Mouse (Mus musculus): Measurements from ENCODE around the gene Zfp617. TPM values are rescaled to one million over a fixed set of nuclear protein-coding genes. Genes with fewer than 3 reads are reported as not detected.
"Not testable (repeated sequence)": the region's sequence is repeated elsewhere in the genome, so short reads cannot be mapped to it uniquely, and the experiment has no call there.

The Zfp617 gene
- 10 to 100 TPM; 27.9 to 28.2 TPM for total RNA-seq (2021)
- long read RNA-seq, partial matches to known transcripts: 1 of 13 reads
- long read RNA-seq, other reads (novel, unspliced or antisense): 7 of 13 reads

GRCm38 (mm10) chr8:71908309-71909261, at the start of gene Zfp617, which contains the start of gene Zfp882:
Gene Zfp617, plus strand, starts transcription at chr8:71908635.
Gene Zfp882, plus strand, starts transcription at chr8:71908608.
- DNase-seq (ENCODE audit: low spot score in 2 of 2): peak; percentile 85 to 90

DNA sequence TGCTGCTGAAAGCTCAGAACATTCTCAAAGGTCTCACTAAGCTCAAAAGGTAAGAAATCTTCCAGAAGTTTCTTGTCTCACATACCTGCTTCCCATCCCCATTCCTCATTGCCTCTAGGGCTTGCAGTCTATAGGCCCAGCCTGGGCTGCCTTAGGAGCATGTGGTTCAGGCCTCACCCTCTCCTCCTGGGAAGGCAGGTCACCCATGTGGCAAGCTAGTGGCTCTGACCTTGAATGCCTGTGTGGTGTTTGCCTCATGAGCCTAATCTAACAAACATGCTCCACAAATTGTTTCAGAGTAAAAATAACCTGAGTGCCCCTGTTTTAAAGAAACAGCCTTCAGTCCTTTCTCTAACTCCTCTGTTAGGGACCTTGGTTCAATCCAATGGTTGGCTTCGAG, 46.9 kb upstream of the Zfp617 start:
- not testable (repeated sequence) for DNase-seq (ENCODE audit: low spot score in 2 of 2)

- not testable (repeated sequence) for DNase-seq (ENCODE audit: low spot score in 2 of 2)
Measured at GRCm38 (mm10) chr8:71862038-71862437, 46.4 kb upstream of the Zfp617 start.

DNA sequence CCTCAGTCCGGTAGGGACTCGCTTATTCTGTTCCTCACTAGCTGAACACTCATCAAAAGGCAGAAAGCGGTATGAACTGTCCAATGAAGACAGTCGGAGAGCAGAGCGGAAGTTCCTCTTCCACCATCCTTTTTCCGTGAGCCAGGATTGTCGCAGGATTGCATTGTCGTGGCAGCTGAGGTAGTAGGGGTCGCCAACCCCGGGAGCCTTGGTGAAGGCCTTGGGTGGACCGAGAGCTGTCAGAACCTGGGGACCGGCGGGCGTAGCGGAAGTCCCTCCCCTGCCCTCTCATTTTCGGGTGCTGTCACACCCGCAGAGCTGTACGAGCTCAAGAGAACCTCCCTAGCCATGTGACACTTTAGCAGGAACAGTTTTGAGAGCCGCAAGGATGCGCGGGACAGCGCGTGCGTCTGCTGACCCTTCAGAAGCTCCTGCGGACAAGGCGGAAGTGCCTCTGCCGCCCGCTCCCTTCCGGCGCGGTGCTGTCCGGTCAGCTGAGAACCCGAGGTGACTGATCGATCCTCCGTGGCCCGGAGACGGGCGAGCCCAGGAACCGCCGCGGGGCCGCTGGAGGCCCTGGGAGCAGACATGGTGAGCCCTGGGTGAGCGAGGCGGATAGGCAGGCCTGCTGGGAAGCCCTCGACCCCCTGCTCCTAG, 26.7 kb upstream of the Zfp617 start, which contains the start of gene Zfp709:
Zfp709 (plus strand) TSS at position 402 of the 657 bp plus-strand sequence.
- peak; percentile 58 to 71 for DNase-seq (ENCODE audit: low spot score in 2 of 2)

DNA sequence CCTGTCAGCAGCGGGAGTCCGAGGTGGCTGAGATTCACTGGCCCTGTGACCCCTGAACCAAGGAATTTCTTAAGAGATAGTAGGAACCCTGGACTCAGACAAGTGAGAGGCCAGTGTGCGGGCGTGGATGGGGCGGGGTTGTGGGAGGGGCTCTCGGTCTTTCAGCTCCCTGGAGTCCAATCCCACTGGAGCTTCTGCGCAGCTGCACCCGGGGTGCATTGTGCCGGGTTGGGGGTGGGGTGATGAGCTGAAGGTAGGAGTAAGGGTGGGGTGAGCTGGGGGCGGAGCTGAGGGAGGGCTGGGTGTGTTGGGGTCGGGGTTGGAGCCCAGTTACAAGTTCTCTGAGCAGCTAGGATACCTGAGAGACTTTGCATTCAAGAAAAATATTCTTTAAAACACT, 7.8 kb upstream of the Zfp617 start:
- DNase-seq (ENCODE audit: low spot score in 2 of 2): not testable (repeated sequence)

- not testable (repeated sequence) for DNase-seq (ENCODE audit: low spot score in 2 of 2)
Measured at GRCm38 (mm10) chr8:71903084-71903483, 5.4 kb upstream of the Zfp617 start.

DNA sequence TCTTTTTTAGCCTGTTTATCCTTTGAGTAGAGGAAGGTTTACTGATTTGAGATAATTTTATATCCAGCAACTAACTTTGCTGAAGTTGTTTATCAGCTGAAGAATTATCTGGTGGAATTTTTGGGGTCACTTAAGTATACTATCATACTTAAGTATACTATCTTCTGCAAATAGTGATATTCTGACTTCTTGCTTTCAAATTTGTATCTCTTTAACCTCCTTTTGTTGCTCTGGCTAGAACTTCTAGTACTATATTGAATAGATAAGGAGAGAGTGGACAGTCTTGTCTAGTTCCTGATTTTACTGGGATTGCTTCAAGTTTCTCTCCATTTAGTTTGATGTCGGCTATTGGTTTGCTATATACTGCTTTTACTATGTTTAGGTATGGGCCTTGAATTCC, 1.6 kb upstream of the Zfp617 start:
- no peak for DNase-seq (ENCODE audit: low spot score in 2 of 2)

GRCm38 (mm10) chr8:71907798-71908257, 607 bp upstream of the Zfp617 start:
- no peak for DNase-seq (ENCODE audit: low spot score in 2 of 2)

DNA sequence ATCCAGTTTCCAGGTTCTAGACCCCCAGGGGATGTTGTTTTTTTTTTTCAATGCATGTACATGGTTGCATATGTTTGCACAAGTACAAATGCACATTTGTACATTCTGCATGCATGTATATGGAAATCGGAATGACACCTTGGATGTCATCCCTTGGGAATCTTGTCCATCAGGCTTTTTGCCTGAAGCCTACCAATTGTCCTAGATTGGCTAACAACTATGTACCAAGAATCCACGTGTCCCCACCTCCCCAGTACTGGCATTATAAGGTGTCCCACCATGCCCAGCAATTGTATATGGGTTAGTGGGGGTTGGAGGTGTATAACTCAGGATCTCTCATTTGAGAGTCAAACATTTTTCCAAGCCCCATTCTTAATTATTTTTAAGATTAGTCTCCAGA, 3.9 kb downstream of the Zfp617 start:
- no peak for DNase-seq (ENCODE audit: low spot score in 2 of 2)

GRCm38 (mm10) chr8:71922567-71923401, 14.3 kb downstream of the Zfp617 start:
- peak; percentile 90 to 93 for DNase-seq (ENCODE audit: low spot score in 2 of 2)

GRCm38 (mm10) chr8:71925791-71926190, 17.4 kb downstream of the Zfp617 start:
- DNase-seq (ENCODE audit: low spot score in 2 of 2): no peak

GRCm38 (mm10) chr8:71926551-71926950, 18.1 kb downstream of the Zfp617 start:
- no peak for DNase-seq (ENCODE audit: low spot score in 2 of 2)

DNA sequence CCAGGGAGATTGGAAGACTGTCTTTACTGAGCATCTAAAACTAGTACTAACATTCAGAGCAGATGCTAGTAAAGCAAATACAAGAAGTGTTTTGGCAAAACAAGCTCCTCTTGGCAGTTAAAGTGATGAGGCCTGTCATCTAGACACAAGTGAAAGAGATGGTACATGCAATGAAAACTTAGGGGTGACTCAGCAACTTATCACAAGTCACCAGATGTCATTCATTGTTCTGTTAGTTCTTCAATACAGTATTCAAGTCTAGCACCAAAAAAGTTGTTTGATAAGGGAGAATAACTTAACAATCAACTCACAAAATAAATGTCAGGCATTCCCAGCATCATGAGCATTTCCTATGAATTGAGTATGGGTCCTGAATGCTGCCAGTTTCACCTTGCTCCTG, 19.3 kb downstream of the Zfp617 start:
- no peak for DNase-seq (ENCODE audit: low spot score in 2 of 2)

- not testable (repeated sequence) for DNase-seq (ENCODE audit: low spot score in 2 of 2)
Measured at GRCm38 (mm10) chr8:71938037-71938436, 29.6 kb downstream of the Zfp617 start.

- DNase-seq (ENCODE audit: low spot score in 2 of 2): no peak
Measured at GRCm38 (mm10) chr8:71940293-71941208, 32.1 kb downstream of the Zfp617 start.

DNA sequence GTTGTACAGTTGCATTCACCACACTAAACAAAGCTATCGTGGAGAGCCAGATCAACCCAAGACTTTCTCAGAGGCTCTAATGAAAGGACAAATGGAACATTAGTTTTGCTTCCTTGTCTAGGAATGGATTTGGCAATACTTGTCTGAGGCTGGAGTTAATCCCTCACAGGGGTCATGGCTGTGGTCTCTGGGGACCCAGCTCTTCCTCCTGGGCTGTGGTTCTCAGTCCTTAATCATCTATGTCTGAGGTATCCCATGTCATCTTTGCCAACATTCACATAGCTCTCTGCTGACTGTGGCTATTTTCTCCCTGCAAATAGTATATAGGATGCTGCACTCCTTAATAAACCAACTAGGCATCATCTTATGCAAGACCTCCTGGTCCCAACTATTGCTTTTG, 33.3 kb downstream of the Zfp617 start:
- DNase-seq (ENCODE audit: low spot score in 2 of 2): no peak

GRCm38 (mm10) chr8:71948624-71949023, 40.2 kb downstream of the Zfp617 start:
- DNase-seq (ENCODE audit: low spot score in 2 of 2): no peak

- DNase-seq (ENCODE audit: low spot score in 2 of 2): peak; percentile 99
Measured at GRCm38 (mm10) chr8:71950482-71951221, 42.2 kb downstream of the Zfp617 start, which contains the start of gene Zfp961. Gene Zfp961, plus strand, starts transcription at chr8:71951038.

Data from layer of hippocampus, postnatal 10 days (tissue).